Comparison of ENCODE assay signal across 26 mouse cellular contexts in the genomic region with DNA sequence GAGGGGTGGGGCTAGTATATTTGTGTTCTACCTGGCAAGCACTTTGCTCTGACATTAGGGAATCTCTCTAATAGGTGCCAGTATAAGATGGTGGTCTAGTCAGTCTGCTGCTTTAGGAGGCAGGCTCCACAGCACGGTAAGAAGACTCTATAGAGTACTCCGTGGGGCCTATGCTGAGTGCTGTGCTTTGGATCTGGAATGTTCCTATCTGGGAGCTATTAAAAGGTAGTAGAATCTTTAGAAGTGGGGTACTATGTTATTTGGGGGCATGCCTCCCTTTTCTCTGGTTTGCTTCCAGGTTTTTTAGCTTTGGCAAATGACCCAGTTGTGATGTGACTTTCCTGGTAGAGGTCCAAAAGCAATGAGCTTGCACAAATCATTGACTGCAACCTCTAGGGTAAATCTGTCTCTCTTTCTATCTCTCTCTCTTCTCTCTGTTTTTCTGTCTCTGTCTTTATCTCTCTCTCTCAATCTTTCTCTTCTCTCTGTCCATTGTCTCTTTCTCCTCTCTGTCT.
A peak's percentile ranks its signal among the peaks of the same experiment; 100 is the strongest.
DNase-seq lines count a peak whose midpoint lies in the region; TF ChIP-seq lines count a peak whose summit lies in the region.
"Had no signal": no experiment of that assay in that cellular context is flagged by ENCODE, and none has a peak within 500 bp of the region (broad histone marks: within the 10 kb centered on the region; RNA-seq: fewer than 3 reads in every experiment).

No protein-coding gene starts in this region.

- no peaks in the 10 kb centered on the region for H3K9me3 ChIP-seq in heart, embryonic 10.5 days
- H3K9me3 ChIP-seq: embryonic facial prominence, embryonic 12.5 days; forebrain, embryonic 15.5 days; heart, embryonic 13.5 days; lung, embryonic 15.5 days; megakaryocyte, embryonic 14.5 days; midbrain, embryonic 13.5 days had no signal

- TF ChIP-seq CTCF in lung, adult 2 months (IDR thresholded peaks at IDR 0.05; ENCODE audit: insufficient read depth, low read length), result no peak

- no peak overlapping the region for H3K27ac ChIP-seq in heart, embryonic 10.5 days
- H3K27ac ChIP-seq: embryonic facial prominence, embryonic 12.5 days; forebrain, embryonic 15.5 days; heart, embryonic 13.5 days; hindbrain, embryonic 14.5 days; kidney, postnatal 0 days; liver, embryonic 14.5 days; lung, embryonic 15.5 days; midbrain, embryonic 13.5 days had no signal

- peak; percentile 10 for DNase-seq in adrenal gland, postnatal 14 days
- DNase-seq in adrenal gland, adult 18-20 months (ENCODE audit: low spot score in 2 of 2), result no peak
- DNase-seq in heart, adult 9 months (ENCODE audit: low spot score in 2 of 2), result peak; percentile 21 to 61
- DNase-seq in heart, embryonic 10.5 days (ENCODE audit: low spot score), result no peak
- DNase-seq in lung, postnatal 10 days, result peak; percentile 27
- no peak for DNase-seq in lung, adult 2 months
- peak; percentile 52 for DNase-seq in heart, postnatal 4 days
- DNase-seq in gastrocnemius, postnatal 25 days, result no peak
- DNase-seq: adrenal gland, postnatal 25 days; cerebellum, adult 9-10 months; embryo, embryonic 11 days; gastrocnemius, postnatal 36 days; kidney, postnatal 4 days; left cerebral cortex, postnatal 4 days; lung, postnatal 36 days; thymus, adult 2 months; thymus, postnatal 4 days had no signal

- no peak for TF ChIP-seq POLR2A in lung, adult 2 months (IDR thresholded peaks at IDR 0.05; ENCODE audit: borderline replicate concordance, extremely low read depth, low read depth, low read length)

- 83% methylated on average over 2 of the region's 2 CpGs for WGBS in heart, embryonic 10.5 days
- WGBS in lung, adult 2 months, result 71% methylated on average over 2 of the region's 2 CpGs

- H3K4me3 ChIP-seq in heart, embryonic 10.5 days, result no peak overlapping the region
- no peak overlapping the region for H3K4me3 ChIP-seq in lung, adult 2 months (replicated peaks; ENCODE audit: extremely low read depth, low read depth, low read length)
- H3K4me3 ChIP-seq: embryonic facial prominence, embryonic 12.5 days; forebrain, embryonic 15.5 days; heart, embryonic 13.5 days; lung, embryonic 15.5 days; megakaryocyte, embryonic 14.5 days; midbrain, embryonic 13.5 days had no signal

- no peaks in the 10 kb centered on the region for H3K36me3 ChIP-seq in heart, embryonic 10.5 days
- H3K36me3 ChIP-seq: embryonic facial prominence, embryonic 12.5 days; forebrain, embryonic 15.5 days; heart, embryonic 13.5 days; lung, embryonic 15.5 days; midbrain, embryonic 13.5 days had no signal

- peaks cover 9% of the 10 kb centered on the region; the same call in 1 of the 2 replicates for H3K27me3 ChIP-seq in heart, embryonic 10.5 days (ENCODE audit: insufficient read depth, poor library complexity, severe bottlenecking)
- H3K27me3 ChIP-seq: embryonic facial prominence, embryonic 12.5 days; forebrain, embryonic 15.5 days; lung, embryonic 15.5 days; megakaryocyte, embryonic 14.5 days; midbrain, embryonic 13.5 days had no signal

- H3K4me1 ChIP-seq in heart, embryonic 10.5 days, result peaks cover 23% of the 10 kb centered on the region
- no peaks in the 10 kb centered on the region for H3K4me1 ChIP-seq in lung, adult 2 months (ENCODE audit: control insufficient read depth, insufficient read depth, low read length)
- H3K4me1 ChIP-seq: embryonic facial prominence, embryonic 12.5 days; megakaryocyte, embryonic 14.5 days had no signal

Comparison
In these comparisons a context has a peak if more than half of its experiments do, and no peak if none do; other contexts are left out.
1. DNase-seq: peak in adrenal gland, postnatal 14 days (single experiment), heart, adult 9 months (2 of 2), lung, postnatal 10 days (single experiment) and heart, postnatal 4 days (single experiment); none in adrenal gland, adult 18-20 months (0 of 2), heart, embryonic 10.5 days (single experiment), lung, adult 2 months (single experiment) and gastrocnemius, postnatal 25 days (single experiment).